Mouse (Mus musculus) thymus, adult 18-20 months (tissue): Measurements from ENCODE around the gene Ssh2.
A peak's percentile ranks its signal among the peaks of the same experiment; 100 is the strongest.
"Not testable (repeated sequence)": the region's sequence is repeated elsewhere in the genome, so short reads cannot be mapped to it uniquely, and the experiment has no call there.

Source experiments
- DNase-seq, 2 experiments: peaks; one replicate each; pipeline ENCODE4 v3.0.0; 2022; ENCODE audit warnings: mixed read lengths in 2 of 2

Gene Ssh2

DNA sequence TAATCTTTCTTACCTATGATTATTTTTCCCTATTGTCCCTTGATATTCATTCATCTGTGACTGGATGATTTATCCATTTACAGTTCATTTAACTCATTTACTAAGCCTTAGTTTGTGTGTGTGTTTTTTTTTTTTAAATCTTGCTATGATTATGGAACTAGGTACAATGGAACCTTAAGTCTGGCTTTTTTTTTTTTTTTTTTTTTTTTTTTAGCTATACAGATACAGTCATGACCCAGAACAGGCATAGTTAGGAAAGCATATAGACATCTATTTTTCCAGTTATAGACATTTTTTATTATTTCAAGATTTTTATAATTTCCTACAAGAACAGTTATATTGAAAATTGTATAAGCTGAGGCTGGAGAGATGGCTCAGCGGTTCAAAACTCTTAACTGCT lies 19.2 kb downstream of the Ssh2 start:
- DNase-seq, result no peak

DNA sequence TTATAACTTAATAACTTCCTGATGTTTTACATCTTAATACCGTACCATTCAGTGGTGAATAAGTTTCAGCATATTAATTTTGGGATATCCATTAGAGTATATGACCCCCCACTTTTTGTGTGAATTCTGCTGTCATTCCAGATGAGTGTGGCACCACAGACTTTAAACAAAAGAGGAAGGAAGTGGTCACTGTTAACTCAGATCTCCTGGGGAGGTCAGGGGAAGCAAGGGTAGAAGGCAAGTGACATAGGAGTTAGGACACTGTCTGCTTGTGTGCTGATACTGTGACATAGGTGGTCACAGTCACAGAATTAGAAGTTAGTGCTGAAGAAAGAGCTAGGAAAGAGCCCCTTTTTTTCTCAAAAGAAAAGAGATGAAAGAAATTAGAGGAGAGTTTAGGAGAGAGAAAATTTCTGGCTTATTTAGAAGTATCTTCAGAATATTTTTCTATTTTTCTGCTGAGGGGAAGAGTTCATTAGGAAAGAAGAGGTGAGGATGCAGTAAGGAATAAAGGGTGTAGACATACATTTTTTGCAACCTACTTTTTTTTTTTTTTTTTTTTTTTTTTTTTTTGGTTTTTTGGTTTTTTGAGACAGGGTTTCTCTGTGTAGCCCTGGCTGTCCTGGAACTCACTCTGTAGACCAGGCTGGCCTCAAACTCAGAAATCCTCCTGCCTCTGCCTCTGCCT lies 23.7 kb downstream of the Ssh2 start:
- DNase-seq, result no peak

DNA sequence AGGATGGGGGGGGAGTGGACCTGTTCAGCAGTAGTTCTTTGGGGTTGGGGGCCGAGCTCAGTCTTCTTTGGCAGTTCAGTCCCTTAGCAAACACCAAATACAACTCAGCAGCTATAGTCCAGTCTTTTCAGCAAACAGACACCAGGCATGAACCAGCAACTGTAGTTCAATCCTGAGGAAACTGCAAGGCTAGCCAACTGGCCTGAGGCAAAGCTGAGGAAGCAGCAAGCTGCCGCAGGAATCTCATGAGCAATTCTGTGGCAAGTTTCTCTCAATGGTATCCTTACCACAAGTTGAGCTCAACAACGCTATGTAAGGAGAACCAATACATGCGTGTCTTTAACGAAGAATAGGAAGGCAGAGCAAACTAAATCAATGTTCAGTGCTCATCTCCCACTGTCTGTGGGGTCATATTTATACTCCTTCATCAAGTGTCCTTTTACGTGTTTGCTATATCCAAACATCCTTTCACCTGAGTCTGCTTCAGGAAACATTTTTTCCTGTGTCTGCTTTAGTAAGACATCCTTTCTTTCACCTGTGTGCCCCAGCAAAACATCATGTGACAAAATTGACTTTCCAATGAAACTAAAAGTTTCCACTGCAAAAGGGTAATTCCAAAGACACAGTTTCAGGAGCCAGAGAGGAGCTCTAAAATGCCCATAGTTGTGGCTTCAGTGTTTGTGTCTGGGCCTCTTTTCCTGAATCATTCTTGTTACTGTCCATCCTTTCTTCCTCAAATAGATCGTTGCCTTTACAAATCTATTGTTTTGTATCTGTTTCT lies 24.6 kb downstream of the Ssh2 start:
- DNase-seq, result no peak

DNA sequence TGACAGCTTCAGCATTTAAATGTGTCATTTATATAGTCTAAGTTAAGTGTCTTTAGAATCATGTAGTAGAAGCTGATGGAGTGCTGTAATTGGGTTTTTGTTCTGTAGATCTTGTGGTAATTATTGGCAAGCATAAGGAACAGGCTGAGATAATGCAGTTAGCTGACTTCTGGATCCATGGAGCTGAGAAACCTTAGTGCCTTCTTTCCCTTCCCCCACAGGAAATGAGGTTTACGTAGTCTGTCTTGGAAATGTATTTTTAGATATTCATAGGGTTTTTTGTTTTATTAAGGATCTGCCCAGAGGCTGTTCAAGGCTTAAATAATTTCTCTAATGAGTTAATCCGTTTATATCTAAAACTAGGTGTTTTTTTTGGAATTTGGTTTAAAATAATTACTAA lies 26.8 kb downstream of the Ssh2 start:
- DNase-seq, result no peak

DNA sequence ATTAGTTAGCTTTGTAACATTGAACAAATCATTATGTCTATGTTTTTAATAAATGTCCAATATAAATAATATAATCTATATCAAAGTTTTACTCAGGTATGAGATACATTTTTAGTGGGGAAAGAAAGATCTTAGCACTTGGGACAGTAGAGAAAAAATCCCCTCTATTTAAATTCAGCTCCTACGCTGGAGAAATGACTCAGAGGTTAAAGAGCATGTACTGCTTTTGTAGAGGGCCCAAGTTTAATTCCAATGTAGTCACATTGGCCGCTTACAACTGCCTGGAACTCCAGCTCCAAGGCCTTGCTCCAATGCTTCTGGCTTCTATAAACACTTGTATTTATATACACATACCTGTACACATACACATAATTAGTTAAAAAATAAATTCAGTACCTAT lies 36.7 kb downstream of the Ssh2 start:
- no peak for DNase-seq

DNA sequence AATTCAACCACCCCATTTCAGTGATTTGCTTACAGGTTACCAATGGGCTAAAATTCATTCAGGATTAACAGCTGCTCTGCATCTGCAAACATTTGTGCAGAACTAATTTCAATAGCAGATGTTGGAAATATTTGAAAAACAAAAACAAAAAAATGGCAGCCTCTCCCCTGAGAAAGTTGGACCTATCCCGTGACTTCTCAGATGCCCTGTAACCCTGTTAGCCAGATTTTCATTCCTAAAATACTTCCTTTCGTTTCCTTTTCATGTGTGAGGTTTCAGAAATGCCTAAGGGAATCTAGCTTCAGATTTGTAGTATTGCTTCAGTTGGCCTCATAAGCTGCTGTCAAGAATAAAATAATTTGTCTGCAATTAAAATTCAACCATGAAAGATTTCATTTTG lies 43.4 kb downstream of the Ssh2 start:
- no peak for DNase-seq

DNA sequence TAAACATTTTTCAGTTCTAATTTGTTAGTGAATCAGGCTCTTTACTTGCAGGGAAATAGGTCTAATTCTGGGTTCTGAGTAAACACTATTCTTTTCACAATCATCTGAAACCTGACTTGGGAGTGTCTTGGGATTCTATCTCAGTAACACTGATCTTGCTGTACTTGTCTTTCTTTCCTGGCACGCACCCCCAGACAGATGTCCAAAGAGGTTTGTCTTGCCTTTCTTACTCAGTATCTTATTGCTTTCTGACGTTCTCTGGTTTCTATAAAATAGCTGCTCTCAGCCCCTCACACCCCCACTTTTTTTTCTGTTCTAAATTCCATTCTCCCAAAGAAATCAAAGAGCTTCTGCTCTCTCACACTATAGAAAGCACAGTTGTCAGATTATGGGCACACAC lies 51.3 kb downstream of the Ssh2 start:
- no peak for DNase-seq

DNA sequence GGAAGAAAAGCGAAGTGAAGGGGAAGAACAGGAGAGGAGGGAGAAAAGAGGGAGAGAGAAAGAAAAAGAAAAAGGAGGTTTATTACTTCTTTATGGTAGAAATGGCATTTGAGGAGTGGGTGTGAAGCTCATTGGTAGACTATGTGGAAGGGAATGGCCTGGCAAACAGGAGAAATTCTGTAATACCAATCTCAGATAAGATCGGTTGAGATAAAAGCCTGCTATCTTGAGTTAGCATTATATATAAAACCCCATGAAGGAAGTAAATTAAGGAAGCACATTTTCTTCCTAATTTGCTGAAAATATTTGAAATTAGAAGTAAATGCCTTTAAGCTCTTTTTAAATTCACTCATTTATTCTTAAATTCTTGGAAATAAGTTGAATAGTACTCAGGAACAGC lies 59.9 kb downstream of the Ssh2 start:
- DNase-seq, result no peak

DNA sequence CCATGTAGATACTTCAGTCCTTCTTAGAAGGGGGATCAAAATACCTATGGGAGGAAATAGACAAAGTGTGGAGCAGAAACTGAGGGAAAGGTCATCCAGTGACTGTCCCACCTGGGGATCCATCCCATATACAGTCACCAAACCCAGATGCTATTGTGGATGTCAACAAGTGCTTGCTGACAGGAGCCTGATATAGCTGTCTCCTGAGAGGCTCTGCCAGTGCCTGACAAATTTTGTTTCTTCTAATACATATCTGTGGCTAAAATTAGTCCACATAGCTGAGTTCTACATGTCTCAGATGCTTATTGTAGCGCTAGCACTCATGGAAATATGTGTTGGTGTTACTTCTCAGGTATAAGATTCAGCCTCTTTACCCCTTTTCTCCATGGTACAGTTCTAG lies 62.5 kb downstream of the Ssh2 start:
- DNase-seq, result not testable (repeated sequence)

DNA sequence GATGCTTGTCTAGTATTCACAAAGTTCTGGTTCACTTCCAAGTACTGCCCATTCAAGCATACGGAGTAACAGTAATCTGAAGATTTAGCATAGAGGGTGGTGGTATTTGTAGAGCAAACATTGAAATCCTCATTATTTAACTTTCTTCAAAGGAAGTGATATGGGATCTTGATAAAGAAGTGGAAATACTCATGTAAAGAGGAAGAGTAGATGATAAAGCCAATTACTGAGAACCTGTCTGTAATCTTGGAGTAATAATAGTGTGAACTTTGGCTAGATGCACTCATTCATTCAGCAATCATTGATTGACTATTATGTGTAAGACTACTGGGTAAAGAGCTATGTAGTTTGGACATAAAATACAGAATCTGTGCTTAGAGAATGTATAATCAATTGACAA lies 64.1 kb downstream of the Ssh2 start:
- DNase-seq, result no peak

DNA sequence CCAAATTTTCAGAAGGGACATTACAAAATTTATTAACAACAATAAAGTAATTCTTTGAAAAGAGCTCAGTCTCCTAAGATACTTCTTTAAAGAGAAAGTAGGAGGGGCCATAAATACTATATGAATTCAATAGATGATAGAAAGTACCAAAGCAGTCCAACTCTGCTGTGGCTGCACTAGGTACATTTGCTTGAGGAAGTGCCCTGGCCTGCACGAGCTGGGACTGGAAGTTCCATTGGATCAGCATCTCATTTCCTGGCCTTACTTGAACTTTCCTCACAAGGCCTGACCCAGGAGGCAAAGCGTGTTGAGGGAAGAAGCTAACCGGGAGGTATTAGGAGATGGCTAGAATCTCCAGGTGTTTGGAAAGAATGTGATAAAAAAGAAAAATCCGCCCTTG lies 75.4 kb downstream of the Ssh2 start:
- DNase-seq, result no peak

DNA sequence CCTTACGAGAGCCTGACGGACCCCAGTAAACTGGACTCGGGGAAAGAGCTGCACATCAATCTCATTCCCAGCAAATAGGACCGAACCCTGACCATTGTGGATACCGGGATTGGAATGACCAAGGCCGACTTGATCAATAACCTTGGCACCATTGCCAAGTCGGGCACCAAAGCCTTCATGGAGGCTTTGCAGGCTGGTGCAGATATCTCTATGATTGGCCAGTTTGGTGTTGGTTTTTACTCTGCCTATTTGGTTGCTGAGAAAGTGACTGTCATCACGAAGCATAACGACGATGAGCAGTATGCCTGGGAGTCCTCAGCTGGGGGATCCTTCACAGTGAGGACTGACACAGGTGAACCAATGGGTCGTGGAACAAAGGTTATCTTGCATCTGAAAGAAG lies 77.6 kb downstream of the Ssh2 start:
- DNase-seq, result not testable (repeated sequence)

DNA sequence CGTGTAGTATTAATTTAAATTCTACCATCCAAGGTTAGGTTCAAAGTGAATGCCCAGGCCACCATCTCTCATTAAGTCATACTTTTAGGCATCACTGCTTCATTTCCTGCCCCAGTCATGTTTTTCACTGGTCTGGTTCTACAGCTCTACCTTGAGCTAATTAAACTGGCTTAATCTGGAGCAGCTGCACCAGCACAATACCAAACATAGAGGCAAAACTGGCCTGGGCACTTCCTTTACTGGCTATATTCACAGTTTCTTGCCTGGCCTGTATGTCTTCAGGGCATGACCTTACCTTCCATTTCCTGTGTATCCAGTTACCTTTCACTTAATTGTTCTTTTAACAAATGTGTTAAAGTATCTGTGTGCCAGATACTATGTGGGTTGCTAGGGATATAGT lies 81.2 kb downstream of the Ssh2 start:
- no peak for DNase-seq

DNA sequence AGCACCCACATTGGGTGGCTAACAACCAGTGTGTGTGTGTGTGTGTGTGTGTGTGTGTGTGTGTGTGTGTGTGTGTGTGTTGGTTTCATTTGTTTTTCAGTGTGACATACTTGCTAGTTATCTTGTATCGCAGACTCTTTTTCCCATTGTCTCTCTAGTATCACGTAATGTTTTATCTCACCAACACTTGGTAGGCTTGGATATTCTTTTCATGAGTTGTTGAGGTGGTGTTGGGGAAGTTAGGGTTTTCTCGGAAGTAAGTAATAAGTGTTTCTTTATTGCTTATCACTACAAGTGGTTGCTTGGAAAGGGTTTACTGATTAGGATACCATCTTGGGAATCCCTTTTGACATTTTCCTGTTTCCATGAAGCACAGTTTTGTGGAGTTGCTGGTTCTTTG lies 91.1 kb downstream of the Ssh2 start:
- DNase-seq, result no peak

DNA sequence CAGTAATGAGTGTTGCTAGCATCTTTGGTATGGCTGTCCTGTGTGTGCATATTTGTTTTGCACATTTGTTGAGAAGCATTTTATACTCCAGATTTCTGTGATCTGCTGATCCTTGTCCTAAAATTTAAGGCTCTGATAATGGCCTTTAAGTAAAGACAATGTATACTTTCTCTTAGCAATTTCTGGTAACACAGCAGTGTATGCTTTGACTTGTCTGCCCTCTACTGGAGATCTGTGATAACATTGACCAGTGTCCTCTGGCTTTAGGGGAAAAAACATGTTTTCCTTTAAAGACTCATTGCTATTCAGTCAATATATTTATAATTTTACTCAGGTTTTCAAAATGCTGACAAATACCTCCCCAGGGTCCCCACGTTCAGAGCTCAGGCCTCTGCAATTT lies 92.4 kb downstream of the Ssh2 start:
- DNase-seq, result no peak

DNA sequence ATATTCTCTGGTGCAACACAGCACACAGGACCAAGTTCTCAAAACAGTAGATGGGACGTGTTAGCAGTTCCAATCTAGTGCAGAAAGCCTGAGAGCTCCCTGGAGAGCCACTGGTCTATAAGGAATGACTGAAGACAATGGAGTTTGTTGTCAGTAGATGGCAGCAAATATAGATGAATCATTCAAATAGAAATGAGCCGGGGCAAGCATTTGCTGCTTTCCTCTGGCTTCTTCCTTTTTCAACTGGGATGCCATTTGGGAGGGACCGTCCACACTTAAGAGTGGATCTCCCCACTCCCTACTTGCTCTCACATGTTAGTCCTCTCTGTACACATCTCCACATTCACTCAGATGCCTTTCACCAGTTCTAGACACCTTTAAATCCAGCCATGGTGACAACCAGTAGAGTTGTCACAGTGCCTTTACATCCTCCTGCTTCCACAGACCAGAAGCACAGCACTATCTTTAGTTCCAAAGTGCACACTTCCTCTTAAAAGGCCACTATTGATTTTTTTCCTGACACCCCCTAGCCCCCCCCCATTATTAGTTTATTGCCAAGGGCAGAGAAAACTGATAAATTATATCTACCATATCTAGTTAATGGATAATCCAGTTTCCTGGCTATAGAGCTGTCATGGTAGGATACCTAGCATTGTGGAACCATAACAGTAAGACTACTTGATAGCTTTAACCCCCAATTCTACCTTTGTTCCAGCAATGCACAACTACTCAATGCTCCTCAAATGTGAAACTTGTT lies 101.8 kb downstream of the Ssh2 start:
- no peak for DNase-seq

DNA sequence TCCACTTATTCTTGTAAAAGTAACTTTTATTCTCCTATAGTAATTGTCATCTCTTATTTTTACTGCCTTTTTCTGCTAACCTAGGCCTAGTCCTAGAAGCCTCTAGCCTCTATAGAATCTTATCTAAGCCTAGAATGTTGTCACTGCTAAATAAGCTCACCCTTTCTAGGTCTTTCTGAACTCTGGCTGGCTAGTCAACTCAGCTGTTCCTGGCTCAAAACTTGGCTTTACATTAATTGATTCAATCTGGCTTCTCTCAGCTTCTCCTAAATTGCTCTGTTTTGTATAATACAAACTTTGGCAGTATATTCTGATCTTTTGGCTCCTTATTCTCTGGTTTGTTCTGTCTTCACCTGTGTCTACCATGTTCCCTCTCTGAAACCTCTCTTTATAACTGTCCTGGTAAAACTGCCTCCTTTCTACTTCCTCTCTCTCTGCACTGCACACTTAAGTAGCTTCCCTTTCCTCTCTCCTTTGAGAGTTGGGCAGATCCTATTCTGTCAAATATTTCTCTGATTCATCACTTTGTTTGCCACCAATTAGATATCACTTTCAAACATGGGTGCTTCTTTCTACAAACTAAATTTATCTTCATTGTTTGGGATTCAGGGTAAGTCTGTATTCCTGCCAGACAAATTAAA lies 102.5 kb downstream of the Ssh2 start:
- DNase-seq, result no peak

DNA sequence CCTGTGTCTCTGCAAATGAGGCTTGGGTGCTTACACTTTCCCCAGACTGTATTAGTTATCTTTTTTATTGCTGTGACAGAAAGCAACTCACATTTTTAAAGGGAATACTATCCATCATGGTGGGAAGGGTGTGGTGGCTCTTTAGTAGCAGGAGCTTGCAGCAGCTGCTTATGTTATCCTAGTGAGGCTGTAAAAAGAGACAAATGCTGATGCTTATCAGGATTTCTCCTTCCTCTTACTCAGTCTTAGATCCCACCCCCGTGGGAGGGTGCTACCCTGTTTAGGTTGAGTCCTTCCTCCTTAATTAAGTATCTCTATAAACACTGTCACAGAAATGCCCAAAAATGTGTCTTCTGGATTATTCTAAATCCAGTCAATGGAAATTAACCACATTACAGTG lies 105.1 kb downstream of the Ssh2 start:
- DNase-seq, result no peak

DNA sequence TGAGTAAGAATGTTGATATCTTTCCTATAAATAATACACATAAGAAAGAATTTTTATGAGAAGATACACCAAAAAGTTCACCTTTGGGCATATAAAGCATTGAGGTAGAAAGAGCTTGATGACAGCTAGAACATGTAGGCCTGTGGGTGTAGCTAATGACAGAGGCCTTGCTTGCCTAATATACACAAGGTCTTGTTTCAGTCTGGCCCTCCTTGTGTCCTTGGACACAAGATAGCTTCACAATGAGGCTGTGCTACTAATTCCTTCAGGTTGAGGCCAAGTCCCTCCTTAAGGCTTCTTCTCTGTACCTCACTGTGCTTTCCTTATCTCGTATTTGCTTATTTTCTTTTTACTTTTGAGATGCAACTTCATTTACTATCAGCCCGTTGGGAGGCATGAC lies 114.4 kb downstream of the Ssh2 start:
- DNase-seq, result no peak

DNA sequence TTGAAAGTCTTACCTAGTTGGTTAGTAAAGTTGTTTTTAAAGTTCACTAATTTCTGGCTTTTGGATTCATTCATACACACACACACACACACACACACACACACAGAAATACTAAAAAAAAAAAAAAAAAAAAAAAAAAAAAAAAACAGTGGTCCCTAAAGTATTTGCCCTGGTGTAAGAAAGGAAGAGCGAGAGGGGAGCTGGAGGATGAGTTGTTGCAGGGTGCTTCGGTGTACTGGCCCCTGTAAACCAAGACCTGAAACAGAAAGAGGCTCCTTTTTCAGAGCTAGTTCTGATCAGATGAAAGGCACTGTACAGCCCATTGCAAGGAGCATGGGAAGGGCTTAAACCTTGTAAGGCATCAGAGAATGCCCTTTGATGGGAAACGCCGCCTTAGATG lies 131.2 kb downstream of the Ssh2 start:
- DNase-seq, result no peak

DNA sequence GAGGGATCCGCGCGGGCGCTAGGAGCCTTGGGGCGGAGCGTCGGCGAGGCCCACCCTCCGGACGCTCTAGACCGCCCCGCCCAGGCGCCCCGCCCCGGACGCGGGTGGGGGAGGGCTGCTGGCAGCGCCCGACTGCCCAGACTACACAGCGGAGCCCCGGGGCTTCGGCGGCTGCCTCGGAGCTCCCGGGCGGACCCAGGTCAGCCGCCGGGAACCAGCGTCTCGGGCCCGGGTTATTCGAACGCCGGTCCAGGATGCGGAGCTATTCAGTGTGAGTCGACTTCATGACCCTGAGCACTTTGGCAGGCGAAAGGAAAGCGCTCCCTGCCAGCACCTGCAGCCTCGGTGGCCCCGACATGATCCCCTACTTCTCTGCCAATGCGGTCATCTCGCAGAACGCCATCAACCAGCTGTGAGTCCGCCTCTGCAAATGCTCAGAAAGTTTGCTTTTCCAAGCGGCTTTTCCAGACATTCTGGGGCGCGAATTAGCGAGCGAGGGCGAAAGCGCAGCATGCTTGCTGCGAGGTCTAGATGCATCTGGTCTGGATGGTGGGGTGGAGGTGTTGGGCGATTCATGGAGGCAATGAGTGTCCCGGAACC lies 132.2 kb downstream of the Ssh2 start:
- DNase-seq, result peak; percentile 80 to 83

DNA sequence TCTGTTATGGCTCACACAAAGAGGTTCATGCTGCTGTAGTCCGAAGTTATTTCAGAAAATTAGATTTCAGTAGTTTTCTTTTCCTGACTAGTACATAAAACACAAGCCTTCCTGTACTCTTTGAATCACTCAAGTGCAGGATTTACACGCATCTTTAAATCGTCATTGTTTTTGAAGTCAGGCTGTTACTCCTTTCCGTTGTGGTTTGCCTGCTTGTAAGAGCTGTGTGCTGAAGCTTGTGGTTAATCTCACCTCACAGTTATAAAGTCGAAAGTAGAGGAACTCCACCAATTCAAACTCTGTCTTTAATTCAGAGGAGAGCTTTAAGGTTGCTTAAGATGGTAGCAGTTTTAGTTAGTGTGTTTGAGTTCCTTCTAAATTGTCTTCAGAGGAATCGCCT lies 132.9 kb downstream of the Ssh2 start:
- peak; percentile 1 to 35 for DNase-seq

DNA sequence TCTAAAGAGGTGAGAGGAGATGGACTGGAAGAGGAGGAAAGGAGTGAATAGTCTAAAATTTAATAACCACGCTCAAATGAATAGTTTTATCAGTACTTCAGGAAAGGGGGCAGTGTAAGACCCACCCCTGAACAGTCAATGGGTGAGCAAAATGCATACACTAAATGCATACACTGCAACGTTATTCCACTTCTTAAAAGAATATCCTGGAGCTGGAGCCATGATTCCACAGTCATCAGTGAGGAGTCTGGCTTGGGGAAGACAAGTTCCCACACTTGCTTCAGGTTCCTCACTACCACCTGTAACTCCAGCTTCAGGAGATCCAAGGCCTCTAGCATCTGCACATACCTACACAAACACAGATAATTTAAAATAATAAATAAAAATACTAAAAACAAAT lies 133.6 kb downstream of the Ssh2 start:
- no peak for DNase-seq
